Mouse (Mus musculus): ENCODE results near the gene Pold1. TPM values are rescaled to one million over a fixed set of nuclear protein-coding genes. Genes with fewer than 3 reads are reported as not detected.

Gene Pold1
- polyA plus RNA-seq, 1 experiment from 2014 or later: 94.3 TPM

DNA sequence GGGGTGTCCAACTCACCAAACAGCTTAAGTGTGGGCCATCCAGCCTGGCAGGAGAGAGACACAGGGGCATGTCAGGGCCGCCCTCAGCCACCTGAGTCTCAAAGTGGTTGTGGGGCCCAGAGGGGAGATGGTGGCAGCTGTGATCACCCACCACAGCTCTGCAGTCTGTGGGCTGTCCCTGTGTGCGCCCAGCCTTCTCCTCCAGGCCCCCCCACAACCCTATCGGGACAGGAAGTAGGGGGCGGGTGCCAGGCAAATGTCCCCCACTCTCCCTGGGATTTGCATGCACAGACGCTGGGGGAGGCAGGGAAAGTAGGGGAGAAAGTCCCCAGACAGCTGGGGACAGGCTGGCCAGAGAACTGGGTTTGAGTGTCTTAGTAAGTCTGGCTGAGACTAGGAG lies 17.4 kb downstream of the Pold1 start:
- Histone ChIP-seq H3K4me2 (no peak overlapping the region), H3K36me3 (peaks cover 43% of the 10 kb centered on the region), H3K4me3 (no peak overlapping the region), H3K9ac (no peak overlapping the region), H3K9me3 (replicated peaks) (no peaks in the 10 kb centered on the region), H3K27ac (no peak overlapping the region; the same call in 1 of the 2 replicates), H3K27me3 (replicated peaks) (peaks cover 28% of the 10 kb centered on the region), H3K4me1 (peaks cover 26% of the 10 kb centered on the region)
- no peak for ATAC-seq
- WGBS (ENCODE audit: insufficient replicate concordance): 30% methylated on average over 5 of the region's 5 CpGs

DNA sequence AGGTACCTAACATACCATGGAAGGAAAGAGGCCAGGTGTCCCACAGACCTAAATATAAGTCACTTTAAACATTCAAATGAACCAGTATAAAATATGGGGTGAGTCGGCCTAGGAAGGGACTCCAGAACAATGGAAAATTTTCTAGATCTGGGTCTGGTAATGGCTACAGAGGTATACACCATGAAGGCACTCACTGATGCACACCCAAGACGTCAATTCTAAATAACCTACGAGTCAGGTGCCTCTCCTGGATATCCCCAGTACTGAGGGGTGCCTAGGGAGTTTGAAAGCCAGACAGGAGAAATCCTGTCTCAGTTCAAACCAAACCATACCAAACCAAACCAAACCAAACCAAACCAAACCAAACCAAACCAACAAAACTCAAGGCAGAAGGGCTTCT lies 18.1 kb downstream of the Pold1 start:
- no peak overlapping the region for H3K4me3 ChIP-seq
- H3K9ac ChIP-seq: no peak overlapping the region
- WGBS (ENCODE audit: insufficient replicate concordance): 66% methylated on average over 3 of the region's 3 CpGs
- no peak overlapping the region for H3K27ac ChIP-seq
- H3K4me1 ChIP-seq: peaks cover 26% of the 10 kb centered on the region
- H3K27me3 ChIP-seq (replicated peaks): peaks cover 35% of the 10 kb centered on the region
- no peaks in the 10 kb centered on the region for H3K9me3 ChIP-seq (replicated peaks)
- H3K36me3 ChIP-seq: peaks cover 36% of the 10 kb centered on the region
- no peak overlapping the region for H3K4me2 ChIP-seq
- ATAC-seq: no peak

DNA sequence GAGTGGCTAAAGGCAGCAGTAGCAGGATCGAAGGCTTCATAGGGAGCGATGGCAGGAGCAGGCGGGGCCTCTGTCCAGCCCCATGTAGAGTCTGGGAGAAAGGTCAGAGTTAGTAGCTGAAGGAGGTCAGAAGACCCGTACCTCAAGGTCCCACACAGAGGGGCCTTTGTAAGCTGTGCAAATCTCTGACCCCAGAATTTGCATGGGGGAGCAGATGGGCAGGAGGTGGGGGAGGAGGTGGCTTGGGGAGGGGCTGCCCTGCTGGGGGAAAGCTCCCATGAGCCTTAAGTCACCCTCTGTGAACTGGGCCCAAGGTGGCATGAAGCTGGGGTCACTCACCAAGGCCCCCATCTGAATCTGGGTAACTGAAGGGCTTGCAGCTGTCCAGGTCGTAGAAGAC lies 19.1 kb downstream of the Pold1 start:
- Histone ChIP-seq H3K27me3 (replicated peaks) (peaks cover 45% of the 10 kb centered on the region), H3K9me3 (replicated peaks) (no peaks in the 10 kb centered on the region), H3K9ac (no peak overlapping the region), H3K4me1 (peaks cover 26% of the 10 kb centered on the region), H3K36me3 (peaks cover 26% of the 10 kb centered on the region), H3K4me3 (no peak overlapping the region), H3K4me2 (no peak overlapping the region), H3K27ac (no peak overlapping the region)
- WGBS (ENCODE audit: insufficient replicate concordance): 64% methylated on average over 5 of the region's 5 CpGs
- no peak for ATAC-seq

DNA sequence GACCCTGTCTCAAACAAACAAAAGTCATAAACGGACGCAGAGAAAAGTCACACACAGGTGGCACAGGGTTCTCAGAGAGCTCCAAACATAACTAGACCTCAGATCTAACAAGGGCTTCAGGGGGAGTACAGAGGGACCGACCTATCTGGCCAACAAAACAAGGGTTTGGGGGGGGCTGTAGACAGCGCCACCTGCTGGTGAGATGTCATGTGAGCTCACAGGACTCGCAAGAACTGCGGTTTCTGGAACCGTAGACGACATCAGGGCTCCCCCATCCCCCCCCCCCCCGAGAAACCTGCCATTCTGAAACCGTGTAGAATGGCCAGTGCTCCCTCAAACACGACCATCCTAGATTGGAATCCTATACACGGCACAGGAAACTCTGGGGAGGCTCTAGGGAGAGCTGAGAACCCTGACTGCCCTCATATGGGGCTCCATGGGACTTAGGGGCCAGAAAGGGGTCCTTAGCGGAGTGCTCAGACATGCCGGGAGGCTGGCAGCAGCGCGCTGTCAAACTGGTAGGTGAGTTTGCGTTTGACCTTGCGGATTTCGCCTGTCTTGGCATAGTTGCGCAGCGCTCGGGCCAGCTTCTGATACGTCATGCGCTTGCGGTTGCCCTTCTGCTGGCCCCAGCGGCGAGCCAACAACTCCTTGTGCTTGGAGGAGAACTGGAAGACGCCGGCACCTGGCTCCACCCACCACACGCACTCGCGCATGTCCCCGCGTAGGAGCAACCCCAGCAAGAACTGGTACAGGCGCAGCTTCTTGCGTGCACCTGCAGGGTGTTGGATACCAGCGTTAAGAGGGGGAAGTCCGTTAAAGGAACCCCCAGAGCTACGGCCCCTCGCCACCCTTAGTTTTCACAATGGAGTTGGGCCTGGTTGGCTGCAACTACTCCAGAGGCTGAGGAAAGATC lies 20.9 kb downstream of the Pold1 start:
- WGBS (ENCODE audit: insufficient replicate concordance): 5% methylated on average over 40 of the region's 40 CpGs
- peaks cover 20% of the 10 kb centered on the region for H3K4me1 ChIP-seq
- peak overlapping the region; percentile 56 for H3K4me3 ChIP-seq
- H3K36me3 ChIP-seq: peaks cover 9% of the 10 kb centered on the region
- H3K27ac ChIP-seq: no peak overlapping the region
- H3K9ac ChIP-seq: peak overlapping the region; percentile 58
- ATAC-seq: peak; percentile 63; the same call in 1 of the 2 replicates
- H3K27me3 ChIP-seq (replicated peaks): peaks cover 63% of the 10 kb centered on the region
- peak overlapping the region; percentile 86 for H3K4me2 ChIP-seq
- no peaks in the 10 kb centered on the region for H3K9me3 ChIP-seq (replicated peaks)

DNA sequence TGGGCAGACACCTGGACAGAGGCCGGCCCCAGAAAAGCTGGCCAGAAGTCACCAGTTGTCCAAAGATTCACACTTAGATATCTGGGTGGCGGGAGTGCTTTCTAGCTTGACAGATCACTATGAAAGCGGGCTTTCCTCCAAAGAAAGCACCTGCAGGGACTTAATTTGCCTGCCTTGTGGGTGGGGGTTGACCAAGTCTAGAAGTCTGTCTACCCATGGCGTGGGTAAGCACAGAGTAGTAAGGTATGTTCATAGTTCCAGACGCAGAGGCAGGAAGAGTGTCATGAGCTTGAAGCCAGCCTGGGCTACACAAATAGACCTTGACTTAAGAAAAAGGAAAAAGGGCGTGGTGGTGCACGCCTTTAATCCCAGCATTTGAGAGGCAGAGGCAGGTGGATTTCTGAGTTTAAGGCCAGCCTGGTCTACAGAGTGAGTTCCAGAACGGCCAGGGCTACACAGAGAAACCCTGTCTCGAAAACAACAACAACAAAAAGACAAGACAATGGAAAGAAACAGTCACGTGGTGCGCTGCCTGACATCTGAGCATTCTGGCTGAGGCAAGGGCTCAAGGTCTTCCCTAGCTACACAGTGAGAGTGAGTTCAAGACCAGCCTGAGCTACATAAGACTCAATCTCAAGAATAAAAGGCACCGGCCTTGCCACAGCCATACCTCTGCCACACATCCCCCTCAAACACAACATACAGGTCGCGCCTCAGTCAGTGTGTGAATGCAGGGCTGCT lies 22.1 kb downstream of the Pold1 start:
- ATAC-seq: no peak
- Histone ChIP-seq H3K36me3 (no peaks in the 10 kb centered on the region), H3K4me3 (no peak overlapping the region), H3K27ac (no peak overlapping the region), H3K4me2 (no peak overlapping the region), H3K4me1 (peaks cover 12% of the 10 kb centered on the region), H3K9me3 (replicated peaks) (no peaks in the 10 kb centered on the region), H3K9ac (no peak overlapping the region), H3K27me3 (replicated peaks) (peaks cover 75% of the 10 kb centered on the region)
- 73% methylated on average over 14 of the region's 14 CpGs for WGBS (ENCODE audit: insufficient replicate concordance)

DNA sequence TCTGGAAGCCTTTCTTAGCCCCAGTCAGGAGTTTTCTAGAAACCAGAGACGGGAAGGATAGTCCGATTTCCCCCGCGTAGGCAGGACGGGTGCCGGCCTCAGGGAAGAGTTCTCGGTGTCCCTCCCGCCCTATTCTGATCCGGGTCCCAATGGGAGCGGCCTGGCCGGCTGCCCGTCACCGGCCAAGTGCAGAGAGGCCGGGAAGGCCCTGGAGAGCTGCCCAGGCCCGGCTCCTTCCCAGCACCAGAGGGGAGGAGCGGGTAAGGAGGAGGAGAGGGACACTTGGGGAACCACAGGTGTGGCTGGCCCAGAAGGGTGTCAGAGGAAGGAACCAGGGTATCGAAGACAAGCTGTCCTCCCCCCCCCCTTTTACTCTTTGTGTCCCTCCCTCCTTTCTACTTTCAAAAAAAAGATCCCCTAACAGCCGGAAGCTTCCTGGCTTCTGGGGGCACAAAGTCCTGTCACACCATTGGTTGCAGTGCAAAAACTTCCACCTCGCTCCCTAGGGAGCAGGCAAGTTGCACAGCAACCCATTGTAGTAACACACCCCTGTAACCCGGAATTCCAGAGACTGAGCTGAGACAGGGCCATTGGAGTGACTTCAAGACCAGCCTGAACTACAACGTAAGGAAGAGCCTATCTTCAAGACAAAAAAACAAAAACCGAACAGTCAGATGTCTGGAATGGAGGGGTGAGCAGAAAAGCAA lies 23.4 kb downstream of the Pold1 start:
- H3K27ac ChIP-seq: no peak overlapping the region

DNA sequence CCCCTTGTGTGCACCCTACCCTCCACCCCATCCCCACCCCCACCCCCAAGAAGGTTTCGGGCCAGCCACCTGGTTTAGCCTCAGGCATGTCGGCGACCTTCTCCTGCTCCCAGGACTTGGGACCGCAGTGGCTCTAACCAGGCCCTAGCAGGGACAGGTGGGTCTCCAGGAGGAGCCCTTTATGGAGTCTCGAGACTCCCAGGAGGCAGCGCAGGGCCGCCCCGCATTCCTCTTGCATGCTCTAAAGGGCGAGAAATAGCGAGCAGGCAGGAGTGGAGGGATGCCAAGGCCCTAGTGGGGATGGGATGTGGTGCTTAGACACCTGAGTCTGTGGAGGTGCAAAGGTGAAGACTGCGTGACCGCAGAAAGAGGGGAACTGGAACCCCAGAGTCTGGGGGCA lies 24.1 kb downstream of the Pold1 start, which contains the start of gene Mybpc2:
Mybpc2 (minus strand) TSS at position 155 of the 400 bp plus-strand sequence.
- H3K4me3 ChIP-seq: no peak within 1 kb of the TSS
- H3K27me3 ChIP-seq (replicated peaks): peaks cover 89% of the 10 kb centered on the region
- H3K4me2 ChIP-seq: no peak within 1 kb of the TSS

More for the DNA sequence above, 23.4 kb downstream of the Pold1 start:
- Histone ChIP-seq H3K9ac (no peak overlapping the region), H3K36me3 (no peaks in the 10 kb centered on the region), H3K4me2 (no peak overlapping the region), H3K9me3 (replicated peaks) (no peaks in the 10 kb centered on the region), H3K4me1 (peaks cover 13% of the 10 kb centered on the region), H3K4me3 (no peak overlapping the region), H3K27me3 (replicated peaks) (peaks cover 86% of the 10 kb centered on the region)
- WGBS (ENCODE audit: insufficient replicate concordance): 21% methylated on average over 22 of the region's 22 CpGs
- ATAC-seq: no peak

DNA sequence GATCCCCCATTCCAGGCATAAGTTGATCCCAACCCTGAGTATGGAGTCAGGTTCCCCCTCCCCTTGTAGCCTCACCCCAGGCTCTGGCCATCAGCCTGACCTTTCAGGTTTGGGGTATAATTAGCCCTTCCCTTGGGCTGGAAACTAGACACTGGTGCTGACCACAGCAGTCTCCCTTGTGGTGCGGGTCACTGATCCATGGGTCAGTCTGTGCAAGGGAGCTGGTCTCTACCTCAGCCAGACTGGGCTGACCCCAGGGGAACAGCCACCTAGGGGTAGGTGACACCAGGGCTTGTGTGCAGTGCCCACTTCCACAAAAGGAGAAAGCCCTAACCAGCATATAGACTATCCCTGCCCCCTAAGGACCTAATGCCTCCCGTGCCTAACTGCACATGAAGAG lies 25.6 kb downstream of the Pold1 start:
- Histone ChIP-seq H3K4me3 (no peak overlapping the region), H3K9me3 (replicated peaks) (no peaks in the 10 kb centered on the region), H3K4me1 (peaks cover 10% of the 10 kb centered on the region), H3K4me2 (no peak overlapping the region), H3K27ac (no peak overlapping the region), H3K9ac (no peak overlapping the region), H3K36me3 (no peaks in the 10 kb centered on the region), H3K27me3 (replicated peaks) (peaks cover 79% of the 10 kb centered on the region)
- ATAC-seq: no peak
- WGBS (ENCODE audit: insufficient replicate concordance): 47% methylated on average over 2 of the region's 2 CpGs

More for the DNA sequence above, 24.1 kb downstream of the Pold1 start, which contains the start of gene Mybpc2:
- no peak for ATAC-seq
- Histone ChIP-seq H3K36me3 (no peaks in the 10 kb centered on the region), H3K9me3 (replicated peaks) (no peaks in the 10 kb centered on the region), H3K27ac (no peak within 1 kb of the TSS), H3K4me1 (peaks cover 13% of the 10 kb centered on the region), H3K9ac (no peak within 1 kb of the TSS)
- 24% methylated on average over 12 of the region's 12 CpGs for WGBS (ENCODE audit: insufficient replicate concordance)

DNA sequence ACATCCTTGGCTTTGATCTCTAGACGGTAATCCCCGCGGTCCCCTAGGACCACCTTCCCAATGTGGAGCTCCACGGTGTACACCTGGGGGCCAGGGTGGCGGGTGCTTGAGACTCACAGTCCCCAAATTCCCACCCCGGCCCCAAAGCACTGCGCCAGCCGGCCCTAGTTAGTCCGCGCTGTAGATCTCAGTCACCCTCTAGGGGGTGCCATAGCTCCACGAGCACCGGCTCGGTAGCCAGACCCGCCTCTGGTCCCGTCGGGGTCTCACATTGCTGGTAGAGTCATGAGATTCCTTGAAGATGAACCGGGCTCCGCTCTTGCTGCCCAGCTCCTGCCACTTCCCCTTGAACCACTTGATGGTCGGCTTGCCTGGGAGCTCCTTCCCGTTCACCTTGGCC lies 26.9 kb downstream of the Pold1 start:
- Histone ChIP-seq H3K4me3 (no peak overlapping the region), H3K9me3 (replicated peaks) (no peaks in the 10 kb centered on the region), H3K9ac (no peak overlapping the region), H3K27ac (no peak overlapping the region), H3K27me3 (replicated peaks) (peaks cover 82% of the 10 kb centered on the region), H3K4me2 (peak overlapping the region; percentile 9), H3K36me3 (no peaks in the 10 kb centered on the region), H3K4me1 (0 out of 2 replicates have a peak, but pooled peaks cover 3% of the 10 kb centered on the region)
- 4% methylated on average over 20 of the region's 20 CpGs for WGBS (ENCODE audit: insufficient replicate concordance)
- no peak for ATAC-seq

DNA sequence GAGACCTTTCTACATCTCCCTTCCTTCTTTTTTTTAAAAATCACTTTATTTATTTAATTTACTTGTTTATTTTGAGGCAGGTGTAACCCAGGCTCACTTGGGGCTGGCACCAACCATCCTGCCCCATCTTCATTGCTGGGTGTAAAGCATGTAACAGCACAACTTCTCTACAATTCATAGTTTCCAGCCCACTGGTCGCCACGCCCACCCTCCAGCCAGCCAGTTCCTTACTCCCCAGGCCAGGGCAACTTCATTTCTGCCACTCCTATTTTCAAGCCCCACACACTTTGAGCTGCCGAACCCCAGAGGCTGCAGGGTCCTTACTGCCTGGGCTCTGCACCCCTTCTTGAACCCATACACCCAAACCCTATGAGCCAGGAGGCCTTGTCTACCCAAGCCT lies 27.7 kb downstream of the Pold1 start:
- peaks cover 81% of the 10 kb centered on the region for H3K27me3 ChIP-seq (replicated peaks)
- WGBS (ENCODE audit: insufficient replicate concordance): 53% methylated on average over 3 of the region's 3 CpGs

DNA sequence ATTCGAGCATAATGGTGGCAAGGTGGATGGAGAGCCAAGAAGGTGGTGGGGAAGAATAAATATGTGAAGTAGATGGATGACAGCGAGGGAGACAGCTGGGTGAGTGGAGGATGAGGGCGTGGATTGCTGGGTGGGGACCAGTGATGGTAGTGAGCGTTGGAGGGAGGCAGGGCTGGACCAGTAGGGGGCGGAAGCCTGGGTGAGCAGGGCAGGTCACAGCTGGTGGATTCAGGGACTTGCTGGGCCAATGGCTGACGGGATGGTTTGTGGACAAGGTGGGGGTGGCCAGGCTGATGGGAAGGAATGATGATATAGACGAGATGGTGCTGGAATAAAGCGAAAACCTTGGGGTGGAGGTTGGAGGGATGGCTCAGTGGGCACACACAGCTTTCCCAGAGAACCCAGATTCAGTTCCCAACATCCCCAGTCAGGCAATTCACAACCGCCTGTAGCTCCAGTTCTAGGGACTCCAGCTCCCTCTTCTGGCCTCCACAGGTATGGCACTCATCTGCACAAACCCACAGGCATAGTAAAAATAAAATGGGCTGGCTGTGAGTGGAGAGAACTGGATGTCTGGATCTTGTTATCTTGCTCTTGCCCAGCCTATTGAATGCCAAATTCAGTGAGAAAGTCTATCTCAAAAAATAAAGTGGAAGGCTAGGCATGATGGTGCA lies 29.3 kb downstream of the Pold1 start:
- Histone ChIP-seq H3K36me3 (no peaks in the 10 kb centered on the region), H3K27me3 (replicated peaks) (peaks cover 80% of the 10 kb centered on the region), H3K27ac (no peak overlapping the region), H3K9me3 (replicated peaks) (no peaks in the 10 kb centered on the region), H3K4me1 (0 out of 2 replicates have a peak, but pooled peaks cover 3% of the 10 kb centered on the region), H3K4me2 (no peak overlapping the region), H3K4me3 (no peak overlapping the region), H3K9ac (no peak overlapping the region)
- ATAC-seq: no peak
- WGBS (ENCODE audit: insufficient replicate concordance): 52% methylated on average over 9 of the region's 9 CpGs

More for the DNA sequence above, 27.7 kb downstream of the Pold1 start:
- H3K4me1 ChIP-seq: 0 out of 2 replicates have a peak, but pooled peaks cover 3% of the 10 kb centered on the region
- H3K27ac ChIP-seq: no peak overlapping the region
- H3K4me2 ChIP-seq: no peak overlapping the region
- no peaks in the 10 kb centered on the region for H3K36me3 ChIP-seq
- no peak overlapping the region for H3K9ac ChIP-seq
- H3K4me3 ChIP-seq: no peak overlapping the region
- no peak for ATAC-seq
- H3K9me3 ChIP-seq (replicated peaks): no peaks in the 10 kb centered on the region

Measured in liver, embryonic 12.5 days (tissue).